Mouse (Mus musculus) lung, embryonic 16.5 days (tissue): Measurements from ENCODE around the gene Palm. TPM values are rescaled to one million over a fixed set of nuclear protein-coding genes. Genes with fewer than 3 reads are reported as not detected.

Experiments used
- ATAC-seq: fragments of 200-750 bp; cut with Nextera tagmentation; 2 replicates; pipeline ENCODE4 v1.8.0; 2017; ENCODE audit warnings: low read depth, mild to moderate bottlenecking, moderate library complexity
- H3K27ac ChIP-seq: fragments of 300-500 bp; sonication (generic); 2 replicates; pipeline ENCODE4 v1.5.1; 2014; ENCODE audit warnings: mild to moderate bottlenecking, control low read depth, low read length
- H3K27me3 ChIP-seq: fragments of 300-500 bp; sonication (generic); 2 replicates; pipeline ENCODE4 v1.6.1; 2014; ENCODE audit warnings: low read depth, low read length, mixed read lengths; ENCODE audit not compliant: control insufficient read depth, insufficient read depth
- H3K36me3 ChIP-seq: fragments of 300-500 bp; sonication (generic); 2 replicates; pipeline ENCODE4 v1.6.1; 2014; ENCODE audit warnings: low read length; ENCODE audit not compliant: control insufficient read depth, insufficient read depth
- H3K4me1 ChIP-seq: fragments of 300-500 bp; sonication (generic); replicated peaks from 2 replicates; pipeline ENCODE4 v1.6.1; 2014; ENCODE audit warnings: low read length, mixed read lengths; ENCODE audit not compliant: control insufficient read depth, insufficient read depth
- H3K4me2 ChIP-seq: fragments of 300-500 bp; sonication (generic); 2 replicates; pipeline ENCODE4 v1.6.1; 2014; ENCODE audit warnings: low read depth, low read length, control low read depth
- H3K4me3 ChIP-seq: fragments of 300-500 bp; sonication (generic); 2 replicates; pipeline ENCODE4 v1.5.1; 2014; ENCODE audit warnings: mild to moderate bottlenecking, low read length, control low read depth
- H3K9ac ChIP-seq: fragments of 300-500 bp; sonication (generic); 2 replicates; pipeline ENCODE4 v1.6.1; 2014; ENCODE audit warnings: low read length, control low read depth
- H3K9me3 ChIP-seq: fragments of 300-500 bp; sonication (generic); 2 replicates; pipeline ENCODE4 v1.6.1; 2016; ENCODE audit warnings: low read length; ENCODE audit not compliant: control insufficient read depth
- WGBS: fragments of 180-500 bp; shearing (Covaris S2); extraction: QIAGEN DNeasy Blood & Tissue Kit; methylation state at CpG from one replicate; pipeline ENCODE4 v1.1.7; 2014; 5-methylcytosine and 5-hydroxymethylcytosine counted together
- polyA plus RNA-seq: library from polyadenylated mRNA; unstranded; fragments of >200 nt; fragmentation: Nextera tagmentation; extraction: Ambion mirVana; gene quantifications from 2 replicates; pipeline ENCODE4 v1.2.1, GENCODE M21; 2015

The Palm gene
- polyA plus RNA-seq, 1 experiment from 2014 or later: 54.1 TPM

- under 1% methylated on average over 15 of the region's 15 CpGs for WGBS
- ATAC-seq: peak; percentile 75
These were observed 60.0 kb downstream of the Palm start for GRCm38 (mm10) chr10:79853392-79853791.

GRCm38 (mm10) chr10:79853860-79854795 lies 60.8 kb downstream of the Palm start, which contains the start of gene Ptbp1:
TSS of gene Ptbp1 (plus strand) at chr10:79854427.
- H3K4me3 ChIP-seq: peak within 1 kb of the TSS; percentile 93
- H3K9me3 ChIP-seq: no peaks in the 10 kb centered on the region
- peak within 1 kb of the TSS; percentile 96 for H3K4me2 ChIP-seq
- under 1% methylated on average over 74 of the region's 75 CpGs for WGBS
- H3K36me3 ChIP-seq: peaks cover 8% of the 10 kb centered on the region
- ATAC-seq: peak; percentile 89
- peak within 1 kb of the TSS; percentile 99 for H3K9ac ChIP-seq
- H3K27me3 ChIP-seq: no peaks in the 10 kb centered on the region
- peak within 1 kb of the TSS; percentile 100 for H3K27ac ChIP-seq
- peaks cover 47% of the 10 kb centered on the region for H3K4me1 ChIP-seq

More at GRCm38 (mm10) chr10:79853392-79853791, 60.0 kb downstream of the Palm start:
- Histone ChIP-seq H3K9ac (peak overlapping the region; percentile 83), H3K9me3 (no peaks in the 10 kb centered on the region), H3K36me3 (peaks cover 6% of the 10 kb centered on the region; the same call in 1 of the 2 replicates), H3K27ac (peak overlapping the region; percentile 100), H3K27me3 (no peaks in the 10 kb centered on the region), H3K4me1 (peaks cover 42% of the 10 kb centered on the region), H3K4me2 (peak overlapping the region; percentile 96), H3K4me3 (peak overlapping the region; percentile 59)

- 0% methylated on average over 83 of the region's 83 CpGs for WGBS
These were observed 61.6 kb downstream of the Palm start for GRCm38 (mm10) chr10:79854801-79855541.

GRCm38 (mm10) chr10:79855558-79856184 lies 62.3 kb downstream of the Palm start:
- WGBS: 2% methylated on average over 10 of the region's 10 CpGs
- peak overlapping the region; percentile 85 for H3K4me2 ChIP-seq
- H3K36me3 ChIP-seq: peaks cover 23% of the 10 kb centered on the region

More at GRCm38 (mm10) chr10:79854801-79855541, 61.6 kb downstream of the Palm start:
- H3K27me3 ChIP-seq: no peaks in the 10 kb centered on the region
- H3K9ac ChIP-seq: peak overlapping the region; percentile 99
- H3K36me3 ChIP-seq: peaks cover 16% of the 10 kb centered on the region
- H3K9me3 ChIP-seq: no peaks in the 10 kb centered on the region
- peak overlapping the region; percentile 85 for H3K4me2 ChIP-seq
- H3K4me1 ChIP-seq: peaks cover 47% of the 10 kb centered on the region
- peak overlapping the region; percentile 93 for H3K4me3 ChIP-seq
- H3K27ac ChIP-seq: peak overlapping the region; percentile 100
- ATAC-seq: peak; percentile 12

GRCm38 (mm10) chr10:79856280-79856679 lies 62.9 kb downstream of the Palm start:
- H3K4me2 ChIP-seq: peak overlapping the region; percentile 85
- no peaks in the 10 kb centered on the region for H3K27me3 ChIP-seq
- peaks cover 29% of the 10 kb centered on the region for H3K36me3 ChIP-seq
- no peaks in the 10 kb centered on the region for H3K9me3 ChIP-seq
- peak overlapping the region; percentile 99 for H3K9ac ChIP-seq
- ATAC-seq: no peak
- 14% methylated on average over 6 of the region's 6 CpGs for WGBS
- peak overlapping the region; percentile 93 for H3K4me3 ChIP-seq
- H3K4me1 ChIP-seq: peaks cover 45% of the 10 kb centered on the region
- peak overlapping the region; percentile 100 for H3K27ac ChIP-seq

More at GRCm38 (mm10) chr10:79855558-79856184, 62.3 kb downstream of the Palm start:
- no peak for ATAC-seq
- H3K9me3 ChIP-seq: no peaks in the 10 kb centered on the region
- H3K4me3 ChIP-seq: peak overlapping the region; percentile 93
- peaks cover 47% of the 10 kb centered on the region for H3K4me1 ChIP-seq
- H3K9ac ChIP-seq: peak overlapping the region; percentile 99
- H3K27ac ChIP-seq: peak overlapping the region; percentile 100
- H3K27me3 ChIP-seq: no peaks in the 10 kb centered on the region

- Histone ChIP-seq H3K36me3 (peaks cover 35% of the 10 kb centered on the region), H3K27ac (peak overlapping the region; percentile 100), H3K4me2 (peak overlapping the region; percentile 85), H3K9me3 (no peaks in the 10 kb centered on the region), H3K27me3 (no peaks in the 10 kb centered on the region), H3K4me1 (peaks cover 39% of the 10 kb centered on the region), H3K9ac (peak overlapping the region; percentile 99), H3K4me3 (peak overlapping the region; percentile 93)
- ATAC-seq: no peak
- WGBS: 8% methylated on average over 7 of the region's 7 CpGs
These were observed 63.5 kb downstream of the Palm start for GRCm38 (mm10) chr10:79856704-79857451.

- no peak for ATAC-seq
- no peaks in the 10 kb centered on the region for H3K27me3 ChIP-seq
- WGBS: 8% methylated on average over 4 of the region's 4 CpGs
- peak overlapping the region; percentile 93 for H3K4me3 ChIP-seq
- peak overlapping the region; percentile 85 for H3K4me2 ChIP-seq
- H3K36me3 ChIP-seq: peaks cover 41% of the 10 kb centered on the region
- H3K9ac ChIP-seq: peak overlapping the region; percentile 99
- H3K4me1 ChIP-seq: peaks cover 34% of the 10 kb centered on the region
- H3K9me3 ChIP-seq: no peaks in the 10 kb centered on the region
- H3K27ac ChIP-seq: peak overlapping the region; percentile 100
These were observed 64.1 kb downstream of the Palm start for GRCm38 (mm10) chr10:79857452-79857811.

- WGBS: 45% methylated on average over 2 of the region's 2 CpGs
- Histone ChIP-seq H3K9ac (peak overlapping the region; percentile 99), H3K27ac (peak overlapping the region; percentile 100), H3K4me2 (peak overlapping the region; percentile 85), H3K9me3 (no peaks in the 10 kb centered on the region), H3K4me1 (peaks cover 29% of the 10 kb centered on the region), H3K27me3 (no peaks in the 10 kb centered on the region), H3K4me3 (peak overlapping the region; percentile 93), H3K36me3 (peaks cover 45% of the 10 kb centered on the region)
- no peak for ATAC-seq
These were observed 64.5 kb downstream of the Palm start for GRCm38 (mm10) chr10:79857894-79858293.
